Mouse (Mus musculus): ENCODE results near the gene Ccdc106. TPM values are rescaled to one million over a fixed set of nuclear protein-coding genes. Genes with fewer than 3 reads are reported as not detected.

Ccdc106 gene
- polyA plus RNA-seq, 1 experiment, result not detected

GRCm38 (mm10) chr7:5037467-5037866 is 17.1 kb downstream of the Ccdc106 start:
- TF ChIP-seq POLR2A (IDR thresholded peaks at IDR 0.05; ENCODE audit: insufficient read depth, low read depth, low read length), result no peak
- Histone ChIP-seq H3K4me1 (ENCODE audit: control insufficient read depth, insufficient read depth, low read length) (no peaks in the 10 kb centered on the region; the same call in 1 of the 2 replicates), H3K27ac (ENCODE audit: insufficient read depth, low read depth, low read length) (peak overlapping the region; percentile 52; the same call in 1 of the 2 replicates), H3K4me3 (ENCODE audit: insufficient read depth, low read depth, low read length) (no peak overlapping the region)
- WGBS, result 74% methylated on average over 8 of the region's 8 CpGs

GRCm38 (mm10) chr7:5038109-5038732 is 17.9 kb downstream of the Ccdc106 start, which contains the start of gene Zfp784:
Zfp784 (minus strand) TSS chr7:5038446.
- H3K4me3 ChIP-seq (ENCODE audit: insufficient read depth, low read depth, low read length), result peak within 1 kb of the TSS; percentile 79
- peak within 1 kb of the TSS; percentile 84 for H3K27ac ChIP-seq (ENCODE audit: insufficient read depth, low read depth, low read length)
- under 1% methylated on average over 48 of the region's 48 CpGs for WGBS
- H3K4me1 ChIP-seq (ENCODE audit: control insufficient read depth, insufficient read depth, low read length), result no peaks in the 10 kb centered on the region; the same call in 1 of the 2 replicates
- TF ChIP-seq CTCF (IDR thresholded peaks at IDR 0.05; ENCODE audit: insufficient read depth, low read depth, low read length) (no peak), POLR2A (IDR thresholded peaks at IDR 0.05; ENCODE audit: insufficient read depth, low read depth, low read length) (peak; percentile 94)

GRCm38 (mm10) chr7:5038940-5039339 is 18.6 kb downstream of the Ccdc106 start:
- no peaks in the 10 kb centered on the region; the same call in 1 of the 2 replicates for H3K4me1 ChIP-seq (ENCODE audit: control insufficient read depth, insufficient read depth, low read length)
- TF ChIP-seq POLR2A (IDR thresholded peaks at IDR 0.05; ENCODE audit: insufficient read depth, low read depth, low read length), result no peak
- TF ChIP-seq CTCF (IDR thresholded peaks at IDR 0.05; ENCODE audit: insufficient read depth, low read depth, low read length), result no peak
- no peak overlapping the region; the same call in 1 of the 2 replicates for H3K27ac ChIP-seq (ENCODE audit: insufficient read depth, low read depth, low read length)
- H3K4me3 ChIP-seq (ENCODE audit: insufficient read depth, low read depth, low read length), result no peak overlapping the region
- 15% methylated on average over 5 of the region's 5 CpGs for WGBS

GRCm38 (mm10) chr7:5044981-5045380 is 24.6 kb downstream of the Ccdc106 start:
- Histone ChIP-seq H3K4me3 (ENCODE audit: insufficient read depth, low read depth, low read length) (no peak overlapping the region), H3K27ac (ENCODE audit: insufficient read depth, low read depth, low read length) (no peak overlapping the region), H3K4me1 (ENCODE audit: control insufficient read depth, insufficient read depth, low read length) (no peaks in the 10 kb centered on the region)
- 84% methylated on average over 2 of the region's 2 CpGs for WGBS
- TF ChIP-seq CTCF (IDR thresholded peaks at IDR 0.05; ENCODE audit: insufficient read depth, low read depth, low read length), result no peak
- TF ChIP-seq POLR2A (IDR thresholded peaks at IDR 0.05; ENCODE audit: insufficient read depth, low read depth, low read length), result no peak

- Histone ChIP-seq H3K4me3 (ENCODE audit: insufficient read depth, low read depth, low read length) (no peak overlapping the region), H3K27ac (ENCODE audit: insufficient read depth, low read depth, low read length) (no peak overlapping the region), H3K4me1 (ENCODE audit: control insufficient read depth, insufficient read depth, low read length) (no peaks in the 10 kb centered on the region)
- no peak for TF ChIP-seq CTCF (IDR thresholded peaks at IDR 0.05; ENCODE audit: insufficient read depth, low read depth, low read length)
- TF ChIP-seq POLR2A (IDR thresholded peaks at IDR 0.05; ENCODE audit: insufficient read depth, low read depth, low read length), result no peak
- WGBS, result 65% methylated on average over 2 of the region's 2 CpGs
These were observed 25.8 kb downstream of the Ccdc106 start for GRCm38 (mm10) chr7:5046112-5046511.

GRCm38 (mm10) chr7:5047313-5047712 is 27.0 kb downstream of the Ccdc106 start:
- no peaks in the 10 kb centered on the region for H3K4me1 ChIP-seq (ENCODE audit: control insufficient read depth, insufficient read depth, low read length)
- no peak overlapping the region for H3K4me3 ChIP-seq (ENCODE audit: insufficient read depth, low read depth, low read length)
- TF ChIP-seq POLR2A (IDR thresholded peaks at IDR 0.05; ENCODE audit: insufficient read depth, low read depth, low read length), result no peak
- no peak for TF ChIP-seq CTCF (IDR thresholded peaks at IDR 0.05; ENCODE audit: insufficient read depth, low read depth, low read length)
- no peak overlapping the region for H3K27ac ChIP-seq (ENCODE audit: insufficient read depth, low read depth, low read length)
- WGBS, result 28% methylated on average over 2 of the region's 2 CpGs

GRCm38 (mm10) chr7:5051193-5052192 is 31.1 kb downstream of the Ccdc106 start, which contains the start of gene Zfp580:
Zfp580 (plus strand) TSS chr7:5051538.
- Histone ChIP-seq H3K4me3 (ENCODE audit: insufficient read depth, low read depth, low read length) (peak within 1 kb of the TSS; percentile 78), H3K4me1 (ENCODE audit: control insufficient read depth, insufficient read depth, low read length) (peaks cover 19% of the 10 kb centered on the region), H3K27ac (ENCODE audit: insufficient read depth, low read depth, low read length) (peak within 1 kb of the TSS; percentile 70)
- TF ChIP-seq POLR2A (IDR thresholded peaks at IDR 0.05; ENCODE audit: insufficient read depth, low read depth, low read length), result peak; percentile 70
- no peak for TF ChIP-seq CTCF (IDR thresholded peaks at IDR 0.05; ENCODE audit: insufficient read depth, low read depth, low read length)
- under 1% methylated on average over 64 of the region's 65 CpGs for WGBS

- peaks cover 21% of the 10 kb centered on the region for H3K4me1 ChIP-seq (ENCODE audit: control insufficient read depth, insufficient read depth, low read length)
- 6% methylated on average over 12 of the region's 12 CpGs for WGBS
These were observed 32.1 kb downstream of the Ccdc106 start for GRCm38 (mm10) chr7:5052438-5052837.

More at GRCm38 (mm10) chr7:5052438-5052837, 32.1 kb downstream of the Ccdc106 start:
- H3K27ac ChIP-seq (ENCODE audit: insufficient read depth, low read depth, low read length), result no peak overlapping the region; the same call in 1 of the 2 replicates
- TF ChIP-seq POLR2A (IDR thresholded peaks at IDR 0.05; ENCODE audit: insufficient read depth, low read depth, low read length), result no peak
- TF ChIP-seq CTCF (IDR thresholded peaks at IDR 0.05; ENCODE audit: insufficient read depth, low read depth, low read length), result no peak
- peak overlapping the region; percentile 78 for H3K4me3 ChIP-seq (ENCODE audit: insufficient read depth, low read depth, low read length)
